Mouse (Mus musculus): ENCODE results near the gene Pigl. TPM values are rescaled to one million over a fixed set of nuclear protein-coding genes. Genes with fewer than 3 reads are reported as not detected.

Pigl gene
- polyA plus RNA-seq, 1 experiment from 2014 or later: 13.8 TPM

DNA sequence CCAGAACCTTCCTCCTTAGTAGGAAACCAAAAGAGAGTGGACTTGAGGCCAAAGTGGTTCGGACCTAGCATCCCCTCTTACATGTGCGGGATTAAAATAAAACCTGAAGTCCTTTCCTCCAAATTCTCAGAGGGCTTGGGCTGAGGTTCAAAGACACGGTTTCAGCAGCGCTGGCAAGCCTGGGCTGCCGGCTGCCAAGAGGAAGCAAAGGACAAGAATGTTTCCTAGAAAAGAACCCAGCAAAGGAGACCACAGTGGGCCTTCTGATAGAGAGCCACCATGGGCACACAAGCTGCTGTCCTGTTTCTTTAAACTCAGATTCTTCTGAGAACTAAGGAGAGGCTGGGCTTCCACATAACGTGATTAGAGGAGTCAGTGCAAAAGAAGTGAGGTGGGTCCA, 20.7 kb downstream of the Pigl start:
- ATAC-seq (replicated peaks; ENCODE audit: low FRiP score): no peak
- no peak for DNase-seq (ENCODE audit: low spot score)
- no peaks in the 10 kb centered on the region for H3K36me3 ChIP-seq (ENCODE audit: control insufficient read depth, insufficient read depth, low read length)
- H3K27me3 ChIP-seq (ENCODE audit: control insufficient read depth, insufficient read depth, low read length): no peaks in the 10 kb centered on the region
- WGBS: 77% methylated on average over 6 of the region's 6 CpGs
- no peak overlapping the region for H3K4me2 ChIP-seq (ENCODE audit: low read depth, low read length, severe bottlenecking)
- H3K4me1 ChIP-seq (replicated peaks; ENCODE audit: control insufficient read depth, insufficient read depth, low read length): no peaks in the 10 kb centered on the region
- H3K4me3 ChIP-seq (ENCODE audit: low read depth, low read length): no peak overlapping the region
- no peak overlapping the region for H3K9ac ChIP-seq (ENCODE audit: low read length)
- H3K27ac ChIP-seq (ENCODE audit: low read depth, low read length): no peak overlapping the region
- H3K9me3 ChIP-seq (ENCODE audit: control insufficient read depth, low read length): no peaks in the 10 kb centered on the region

DNA sequence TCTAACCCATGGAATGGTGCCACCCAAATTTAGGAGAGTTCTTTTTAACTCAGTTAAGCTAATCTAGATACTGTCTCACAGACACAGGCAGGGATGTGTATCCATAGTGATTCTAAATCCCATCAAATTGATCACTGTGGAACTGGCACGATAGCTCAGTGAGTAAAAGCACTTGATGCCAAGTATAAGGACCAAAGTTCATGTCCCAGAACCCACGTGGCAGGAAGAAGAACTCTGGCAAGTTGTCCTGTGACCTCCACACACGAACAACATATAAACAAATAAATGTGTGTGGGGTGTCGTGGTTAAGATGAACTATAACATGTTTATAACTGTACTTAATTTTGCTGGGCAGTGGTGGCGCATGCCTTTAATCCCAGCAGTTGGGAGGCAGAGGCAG, 21.3 kb downstream of the Pigl start:
- no peak overlapping the region for H3K4me3 ChIP-seq (ENCODE audit: low read depth, low read length)
- H3K27ac ChIP-seq (ENCODE audit: low read depth, low read length): no peak overlapping the region
- WGBS: 92% methylated on average over 5 of the region's 5 CpGs
- ATAC-seq (replicated peaks; ENCODE audit: low FRiP score) (no peak), DNase-seq (ENCODE audit: low spot score) (no peak)
- no peaks in the 10 kb centered on the region for H3K36me3 ChIP-seq (ENCODE audit: control insufficient read depth, insufficient read depth, low read length)
- no peaks in the 10 kb centered on the region for H3K4me1 ChIP-seq (replicated peaks; ENCODE audit: control insufficient read depth, insufficient read depth, low read length)
- no peak overlapping the region for H3K4me2 ChIP-seq (ENCODE audit: low read depth, low read length, severe bottlenecking)
- H3K9me3 ChIP-seq (ENCODE audit: control insufficient read depth, low read length): no peaks in the 10 kb centered on the region
- H3K9ac ChIP-seq (ENCODE audit: low read length): no peak overlapping the region
- H3K27me3 ChIP-seq (ENCODE audit: control insufficient read depth, insufficient read depth, low read length): no peaks in the 10 kb centered on the region

GRCm38 (mm10) chr11:62486949-62487348, 28.7 kb downstream of the Pigl start:
- ATAC-seq (replicated peaks; ENCODE audit: low FRiP score) (no peak), DNase-seq (ENCODE audit: low spot score) (no peak)
- Histone ChIP-seq H3K4me1 (replicated peaks; ENCODE audit: control insufficient read depth, insufficient read depth, low read length) (no peaks in the 10 kb centered on the region), H3K4me2 (ENCODE audit: low read depth, low read length, severe bottlenecking) (no peak overlapping the region), H3K4me3 (ENCODE audit: low read depth, low read length) (no peak overlapping the region), H3K9me3 (ENCODE audit: control insufficient read depth, low read length) (no peaks in the 10 kb centered on the region), H3K27ac (ENCODE audit: low read depth, low read length) (no peak overlapping the region), H3K27me3 (ENCODE audit: control insufficient read depth, insufficient read depth, low read length) (no peaks in the 10 kb centered on the region), H3K9ac (ENCODE audit: low read length) (no peak overlapping the region), H3K36me3 (ENCODE audit: control insufficient read depth, insufficient read depth, low read length) (no peaks in the 10 kb centered on the region)
- WGBS: 97% methylated on average over 1 of the region's 1 CpGs

DNA sequence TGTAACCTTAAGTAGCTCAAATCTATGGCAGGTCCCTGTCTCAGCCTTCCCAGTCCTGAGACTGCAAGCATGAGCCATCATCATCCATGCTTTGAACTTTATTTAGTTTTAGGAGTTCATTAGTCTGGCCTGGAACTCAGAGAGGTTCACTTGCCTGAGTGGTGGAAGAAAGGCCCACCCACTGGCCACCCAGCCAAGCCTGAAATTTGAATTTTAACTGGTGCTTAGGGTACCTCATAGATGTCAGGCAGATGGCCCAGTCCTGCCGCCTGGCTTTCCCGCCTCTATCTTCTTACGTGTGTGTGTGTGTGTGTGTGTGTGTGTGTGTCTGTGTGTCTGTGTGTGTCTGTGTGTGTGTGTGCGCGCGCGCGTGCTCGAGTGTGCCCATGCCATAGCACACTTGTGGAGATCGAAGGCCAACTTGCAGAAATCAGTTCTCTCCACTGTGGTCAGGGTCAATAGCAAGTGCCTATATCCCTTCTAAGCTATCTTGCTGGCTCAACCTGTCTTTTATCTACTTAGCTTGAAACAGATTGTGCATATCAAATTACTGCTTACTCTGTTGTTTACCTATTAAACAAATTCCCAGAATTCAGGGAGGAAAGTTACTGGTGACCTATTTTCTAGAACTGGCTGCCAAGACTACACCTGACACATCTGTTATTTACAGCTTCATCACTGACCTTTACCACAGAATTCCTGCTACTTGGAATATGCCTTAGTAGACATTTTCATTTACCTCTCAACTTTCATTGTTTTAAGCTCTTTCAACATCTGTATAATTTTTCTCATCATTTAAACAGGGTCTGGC, 29.5 kb downstream of the Pigl start:
- Histone ChIP-seq H3K27ac (ENCODE audit: low read depth, low read length) (no peak overlapping the region), H3K4me2 (ENCODE audit: low read depth, low read length, severe bottlenecking) (no peak overlapping the region), H3K4me1 (replicated peaks; ENCODE audit: control insufficient read depth, insufficient read depth, low read length) (no peaks in the 10 kb centered on the region), H3K9ac (ENCODE audit: low read length) (no peak overlapping the region), H3K36me3 (ENCODE audit: control insufficient read depth, insufficient read depth, low read length) (no peaks in the 10 kb centered on the region), H3K27me3 (ENCODE audit: control insufficient read depth, insufficient read depth, low read length) (no peaks in the 10 kb centered on the region), H3K9me3 (ENCODE audit: control insufficient read depth, low read length) (no peaks in the 10 kb centered on the region), H3K4me3 (ENCODE audit: low read depth, low read length) (no peak overlapping the region)
- ATAC-seq (replicated peaks; ENCODE audit: low FRiP score) (no peak), DNase-seq (ENCODE audit: low spot score) (no peak)
- 94% methylated on average over 10 of the region's 10 CpGs for WGBS

- H3K4me2 ChIP-seq (ENCODE audit: low read depth, low read length, severe bottlenecking): no peak overlapping the region
- 99% methylated on average over 6 of the region's 6 CpGs for WGBS
- no peaks in the 10 kb centered on the region for H3K9me3 ChIP-seq (ENCODE audit: control insufficient read depth, low read length)
- H3K27ac ChIP-seq (ENCODE audit: low read depth, low read length): no peak overlapping the region
- no peak for DNase-seq (ENCODE audit: low spot score)
- no peak overlapping the region for H3K9ac ChIP-seq (ENCODE audit: low read length)
- peaks cover 7% of the 10 kb centered on the region for H3K4me1 ChIP-seq (replicated peaks; ENCODE audit: control insufficient read depth, insufficient read depth, low read length)
- H3K27me3 ChIP-seq (ENCODE audit: control insufficient read depth, insufficient read depth, low read length): no peaks in the 10 kb centered on the region
- no peaks in the 10 kb centered on the region for H3K36me3 ChIP-seq (ENCODE audit: control insufficient read depth, insufficient read depth, low read length)
- ATAC-seq (replicated peaks; ENCODE audit: low FRiP score): no peak
- H3K4me3 ChIP-seq (ENCODE audit: low read depth, low read length): no peak overlapping the region
Measured at GRCm38 (mm10) chr11:62493701-62494100, 35.4 kb downstream of the Pigl start.

- H3K4me3 ChIP-seq (ENCODE audit: low read depth, low read length): no peak overlapping the region
- H3K4me1 ChIP-seq (replicated peaks; ENCODE audit: control insufficient read depth, insufficient read depth, low read length): peaks cover 7% of the 10 kb centered on the region
- no peak for ATAC-seq (replicated peaks; ENCODE audit: low FRiP score)
- H3K9me3 ChIP-seq (ENCODE audit: control insufficient read depth, low read length): no peaks in the 10 kb centered on the region
- peak overlapping the region; percentile 20 for H3K9ac ChIP-seq (ENCODE audit: low read length)
- H3K36me3 ChIP-seq (ENCODE audit: control insufficient read depth, insufficient read depth, low read length): no peaks in the 10 kb centered on the region
- H3K4me2 ChIP-seq (ENCODE audit: low read depth, low read length, severe bottlenecking): no peak overlapping the region
- 2% methylated on average over 6 of the region's 6 CpGs for WGBS
- peak overlapping the region; percentile 43; the same call in 1 of the 2 replicates for H3K27ac ChIP-seq (ENCODE audit: low read depth, low read length)
- H3K27me3 ChIP-seq (ENCODE audit: control insufficient read depth, insufficient read depth, low read length): no peaks in the 10 kb centered on the region
- DNase-seq (ENCODE audit: low spot score): peak; percentile 57
Measured at GRCm38 (mm10) chr11:62494754-62495275, 36.6 kb downstream of the Pigl start.

- DNase-seq (ENCODE audit: low spot score) (no peak), ATAC-seq (replicated peaks; ENCODE audit: low FRiP score) (no peak)
- Histone ChIP-seq H3K4me1 (replicated peaks; ENCODE audit: control insufficient read depth, insufficient read depth, low read length) (peaks cover 7% of the 10 kb centered on the region), H3K9ac (ENCODE audit: low read length) (peak overlapping the region; percentile 20), H3K36me3 (ENCODE audit: control insufficient read depth, insufficient read depth, low read length) (no peaks in the 10 kb centered on the region), H3K27ac (ENCODE audit: low read depth, low read length) (peak overlapping the region; percentile 43; the same call in 1 of the 2 replicates), H3K27me3 (ENCODE audit: control insufficient read depth, insufficient read depth, low read length) (no peaks in the 10 kb centered on the region), H3K4me3 (ENCODE audit: low read depth, low read length) (no peak overlapping the region), H3K9me3 (ENCODE audit: control insufficient read depth, low read length) (no peaks in the 10 kb centered on the region), H3K4me2 (ENCODE audit: low read depth, low read length, severe bottlenecking) (no peak overlapping the region)
- 40% methylated on average over 9 of the region's 10 CpGs for WGBS
Measured at GRCm38 (mm10) chr11:62495276-62495801, 37.1 kb downstream of the Pigl start.

GRCm38 (mm10) chr11:62496151-62496715, 38.0 kb downstream of the Pigl start:
- no peak overlapping the region for H3K27ac ChIP-seq (ENCODE audit: low read depth, low read length)
- no peak overlapping the region for H3K9ac ChIP-seq (ENCODE audit: low read length)
- DNase-seq (ENCODE audit: low spot score) (peak; percentile 63), ATAC-seq (replicated peaks; ENCODE audit: low FRiP score) (no peak)
- no peak overlapping the region for H3K4me3 ChIP-seq (ENCODE audit: low read depth, low read length)
- no peaks in the 10 kb centered on the region for H3K27me3 ChIP-seq (ENCODE audit: control insufficient read depth, insufficient read depth, low read length)
- WGBS: 66% methylated on average over 5 of the region's 5 CpGs
- H3K4me2 ChIP-seq (ENCODE audit: low read depth, low read length, severe bottlenecking): no peak overlapping the region
- no peaks in the 10 kb centered on the region for H3K36me3 ChIP-seq (ENCODE audit: control insufficient read depth, insufficient read depth, low read length)
- no peaks in the 10 kb centered on the region for H3K9me3 ChIP-seq (ENCODE audit: control insufficient read depth, low read length)
- peaks cover 7% of the 10 kb centered on the region for H3K4me1 ChIP-seq (replicated peaks; ENCODE audit: control insufficient read depth, insufficient read depth, low read length)

Data from forebrain, embryonic 11.5 days (tissue).